Mouse (Mus musculus) cerebellum, adult (tissue): Measurements from ENCODE around the gene Epb41.

ENCODE experiments used
- ATAC-seq: cut with Nextera tagmentation; 2 replicates; pipeline ENCODE4 v1.9.2; 2017; ENCODE audit warnings: mild to moderate bottlenecking, moderate library complexity, mixed read lengths; ENCODE audit not compliant: insufficient number of reproducible peaks, low FRiP score, low TSS enrichment

Gene Epb41

DNA sequence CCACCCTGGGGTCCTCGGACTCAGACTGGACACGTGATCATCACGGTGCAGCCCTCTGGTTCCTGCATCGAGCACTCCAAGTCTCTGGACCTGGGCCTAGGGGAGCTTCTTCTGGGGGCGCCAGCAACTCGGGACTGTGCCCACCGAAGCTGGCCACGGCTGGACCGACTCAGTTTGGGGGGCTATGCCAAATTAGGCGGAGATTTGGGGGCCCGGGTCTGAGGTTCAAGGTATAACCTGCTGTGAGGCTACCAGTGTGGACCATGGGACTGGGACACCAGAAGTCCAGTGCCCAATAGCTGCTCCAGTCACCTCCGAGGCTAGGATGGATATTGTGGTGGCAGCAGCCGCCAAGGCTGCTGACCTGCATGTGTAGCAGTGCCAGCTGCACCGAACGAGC lies 152.7 kb downstream of the Epb41 start:
- ATAC-seq: no peak

DNA sequence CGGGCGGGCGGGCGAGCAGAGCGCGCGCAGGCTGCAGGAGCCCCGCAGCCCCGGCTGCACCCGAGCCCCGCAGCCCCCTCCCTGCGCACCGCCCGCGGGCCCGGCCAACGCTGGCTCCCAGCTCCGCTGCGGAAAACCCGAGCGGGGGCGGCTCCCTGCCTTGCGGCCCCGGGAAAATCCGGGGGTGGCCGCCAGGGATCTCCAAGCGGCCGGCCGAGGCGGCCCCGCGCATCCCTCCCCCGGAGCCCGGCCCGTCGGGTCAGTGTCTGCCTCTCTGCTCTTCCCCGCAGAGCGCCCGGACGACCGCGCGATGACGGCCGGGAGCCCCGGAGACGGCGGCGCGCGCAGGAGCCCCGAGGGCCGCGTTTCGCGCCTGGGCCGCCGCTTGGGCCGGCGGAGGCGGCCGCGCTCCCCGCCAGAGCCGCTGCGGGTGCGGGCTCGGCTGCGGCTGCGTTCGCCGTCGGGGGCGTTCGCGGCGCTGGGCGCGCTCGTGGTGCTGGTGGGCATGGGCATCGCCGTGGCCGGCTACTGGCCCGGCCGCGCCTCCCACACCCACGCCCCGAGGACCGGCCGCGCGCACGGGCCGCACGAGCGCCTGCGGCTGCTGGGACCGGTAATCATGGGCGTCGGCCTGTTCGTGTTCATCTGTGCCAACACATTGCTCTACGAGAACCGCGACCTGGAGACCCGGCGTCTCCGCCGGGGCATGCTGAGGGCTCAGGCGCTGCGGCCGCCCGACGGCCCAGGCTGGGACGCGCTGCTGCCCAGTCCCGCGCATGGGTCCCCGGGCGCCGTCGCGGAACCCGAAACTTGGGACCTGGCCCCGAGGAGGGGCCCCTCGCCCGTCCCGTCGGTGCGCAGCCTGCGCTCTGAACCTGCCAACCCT lies 153.4 kb downstream of the Epb41 start, which contains the start of gene Tmem200b:
Tmem200b (plus strand) TSS at position 311 of the 886 bp plus-strand sequence.
- no peak for ATAC-seq

DNA sequence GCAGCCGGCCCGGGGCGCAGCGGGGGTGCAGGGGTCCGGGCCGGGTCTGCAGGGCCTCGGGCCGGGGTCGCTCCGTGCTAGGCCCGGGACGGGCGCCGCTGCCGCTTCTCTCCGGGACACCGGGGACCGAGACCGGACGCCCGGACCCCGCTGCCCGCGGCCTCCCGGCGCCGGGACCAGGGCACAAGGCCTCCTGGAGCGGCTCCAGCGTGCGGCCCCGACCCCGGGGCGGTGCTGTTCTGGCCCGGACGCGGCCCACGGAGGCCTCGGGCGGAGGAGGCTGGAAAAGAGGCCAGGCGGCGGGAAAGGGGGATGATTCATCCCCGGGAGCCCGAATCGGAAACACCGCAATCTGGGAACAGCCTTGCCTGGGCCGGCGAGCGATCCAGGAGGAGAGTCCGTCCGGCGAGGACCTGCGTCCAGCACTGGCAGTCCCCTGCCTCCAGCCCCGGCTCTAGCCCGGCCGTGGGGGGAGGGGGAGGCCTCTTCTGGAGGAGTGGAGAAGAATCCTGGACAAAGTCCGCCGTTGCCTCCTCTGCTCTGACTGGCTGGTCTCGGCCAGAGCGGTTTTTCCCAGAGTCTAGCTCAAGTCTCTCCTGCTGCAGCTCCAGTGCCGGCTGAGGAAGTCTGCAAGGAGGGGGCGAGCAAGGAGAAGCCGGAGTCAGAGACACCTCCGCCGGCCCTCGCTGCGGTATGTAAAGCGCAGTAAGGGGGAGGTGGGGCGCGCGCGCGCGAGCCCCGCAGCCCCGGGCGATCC lies 154.3 kb downstream of the Epb41 start:
- ATAC-seq: no peak

DNA sequence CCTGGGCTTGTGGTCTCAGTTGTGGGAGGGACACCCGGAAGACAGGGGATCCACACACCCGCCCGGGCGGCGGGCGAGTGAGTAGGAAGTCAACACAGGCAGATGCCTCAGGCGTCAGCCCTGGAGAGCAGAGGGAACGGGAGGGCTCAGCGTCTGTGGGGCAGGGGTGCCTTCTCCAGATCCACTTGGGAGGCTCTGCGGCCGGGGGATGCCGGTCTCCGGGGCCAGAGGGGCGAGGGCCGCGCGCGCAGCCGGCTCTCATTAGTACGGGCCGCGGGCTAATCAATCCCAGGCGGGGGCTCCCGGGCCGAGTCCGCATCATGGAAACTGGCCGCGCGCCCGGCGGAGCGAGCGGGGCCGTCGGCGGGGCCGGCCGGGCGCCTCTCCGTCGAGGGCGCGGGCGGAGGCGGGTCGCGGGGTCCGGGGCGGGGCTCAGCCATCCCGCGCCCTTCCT lies 155.0 kb downstream of the Epb41 start:
- no peak for ATAC-seq

DNA sequence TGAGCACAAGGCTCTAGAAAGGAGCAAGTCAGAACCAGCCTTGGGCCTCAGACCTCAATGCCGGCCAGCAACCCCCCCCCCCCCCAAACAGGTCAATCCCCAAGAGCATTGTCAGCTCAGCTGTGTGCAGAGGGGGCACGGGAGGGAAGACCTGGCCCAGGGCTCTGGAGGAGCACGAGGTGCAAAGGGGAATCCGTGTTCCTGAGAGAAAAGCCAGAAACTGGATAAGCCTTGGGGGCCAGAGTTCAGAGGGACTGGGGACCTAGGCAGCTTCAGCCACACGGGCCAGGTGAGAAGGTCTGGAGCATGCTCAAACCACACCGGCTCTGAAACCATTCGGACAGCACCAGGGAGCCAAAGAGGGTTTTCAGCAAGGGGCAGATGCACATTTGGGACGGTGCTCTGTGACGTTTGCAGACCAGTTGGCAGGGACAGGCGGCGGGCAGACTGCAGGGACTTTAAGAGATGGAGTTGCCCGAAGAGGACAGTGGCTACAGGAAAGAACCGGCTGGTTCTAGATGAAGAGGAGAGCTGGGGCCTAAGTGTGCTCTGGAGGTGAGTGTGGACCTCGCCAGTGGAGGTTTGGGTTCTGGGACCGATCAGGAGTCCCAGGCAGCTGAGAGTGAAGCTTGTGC lies 155.5 kb downstream of the Epb41 start:
- ATAC-seq: no peak

DNA sequence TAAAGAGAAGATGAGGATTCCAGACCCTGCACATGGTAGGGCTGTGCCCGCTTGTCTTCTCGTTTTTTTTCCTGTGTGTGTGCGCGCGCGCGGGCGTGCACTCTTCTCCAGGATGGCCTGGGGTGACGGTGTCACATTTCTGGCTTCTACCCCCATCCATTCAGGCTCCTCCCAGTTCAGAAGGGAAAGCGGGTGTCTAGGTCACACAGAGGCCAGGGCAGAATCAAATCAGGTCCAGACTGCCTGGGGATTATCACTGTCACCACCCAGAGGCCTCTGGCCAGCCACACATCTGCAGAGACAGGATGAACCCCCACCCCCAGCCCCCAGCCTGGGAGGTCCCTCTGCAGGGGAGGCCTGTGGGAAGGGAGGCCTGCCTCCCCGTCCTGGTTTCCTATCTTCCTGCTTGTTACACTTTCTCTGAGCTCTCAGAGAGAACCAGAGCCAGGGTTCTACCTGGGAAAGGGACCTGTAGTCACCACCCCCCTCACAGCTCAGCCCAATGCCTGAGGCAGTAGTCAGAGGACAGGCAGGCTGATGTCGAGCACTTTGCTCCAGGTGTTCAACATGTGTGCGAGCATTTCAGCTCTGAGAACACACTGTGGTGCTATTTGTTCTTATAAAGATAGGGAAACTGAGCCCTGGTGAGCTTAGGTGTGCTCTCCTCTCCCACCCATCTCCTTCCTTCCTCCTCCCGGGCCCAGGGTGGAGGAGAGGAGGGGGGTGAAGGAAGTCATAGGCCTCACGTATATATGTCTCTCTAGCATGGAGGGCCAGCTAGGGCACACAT lies 156.2 kb downstream of the Epb41 start:
- no peak for ATAC-seq

DNA sequence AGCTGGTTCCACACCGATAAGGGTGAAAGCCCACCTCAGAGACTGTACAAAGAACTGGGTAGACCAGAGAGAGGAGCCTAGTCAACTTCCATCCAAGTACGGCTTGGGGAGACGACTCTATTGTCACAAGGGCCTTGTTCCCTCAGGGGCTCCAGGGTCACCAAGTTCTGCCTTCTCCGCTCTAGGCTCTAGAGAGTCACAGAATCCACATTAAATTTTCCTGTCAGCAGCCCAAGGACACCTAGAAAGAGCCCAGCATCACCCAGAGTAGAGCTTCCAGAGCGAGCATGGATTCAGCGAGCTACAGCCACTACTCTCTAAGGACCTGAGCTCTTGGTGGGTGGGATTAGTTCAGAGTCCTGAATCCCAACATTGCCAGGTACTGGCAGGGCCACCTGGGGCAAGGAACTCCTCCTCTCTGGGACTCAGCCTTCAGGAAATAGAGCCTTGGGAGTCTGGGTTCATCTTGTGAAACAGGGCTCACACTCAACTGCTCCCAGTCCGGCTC lies 157.0 kb downstream of the Epb41 start:
- ATAC-seq: no peak

DNA sequence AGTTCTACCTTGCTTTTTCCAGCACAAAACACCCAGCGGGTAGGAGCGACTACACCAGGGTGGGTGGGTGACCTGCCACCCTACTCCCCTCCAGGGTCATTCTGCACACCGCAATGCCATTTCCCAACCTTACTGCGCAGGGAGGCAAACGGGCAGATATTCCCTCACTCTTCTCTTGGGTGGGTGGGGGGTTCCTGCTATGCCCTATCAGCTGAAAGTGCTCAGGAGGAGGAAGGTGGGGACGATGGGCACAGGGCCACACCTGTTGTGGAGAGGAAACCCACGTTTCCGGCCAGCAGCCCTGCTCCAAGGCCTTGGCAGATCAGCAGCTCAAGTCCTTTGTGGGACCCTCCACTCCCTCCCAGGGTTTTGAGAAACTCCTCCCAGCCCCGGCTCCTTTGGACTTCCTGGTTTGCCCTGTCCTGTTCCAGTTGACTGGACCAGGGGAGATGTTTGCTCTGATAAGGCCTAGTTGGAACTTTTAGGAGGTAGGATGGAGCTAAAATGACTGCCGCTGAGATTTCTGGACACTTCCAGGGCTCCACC lies 158.0 kb downstream of the Epb41 start:
- ATAC-seq: no peak

DNA sequence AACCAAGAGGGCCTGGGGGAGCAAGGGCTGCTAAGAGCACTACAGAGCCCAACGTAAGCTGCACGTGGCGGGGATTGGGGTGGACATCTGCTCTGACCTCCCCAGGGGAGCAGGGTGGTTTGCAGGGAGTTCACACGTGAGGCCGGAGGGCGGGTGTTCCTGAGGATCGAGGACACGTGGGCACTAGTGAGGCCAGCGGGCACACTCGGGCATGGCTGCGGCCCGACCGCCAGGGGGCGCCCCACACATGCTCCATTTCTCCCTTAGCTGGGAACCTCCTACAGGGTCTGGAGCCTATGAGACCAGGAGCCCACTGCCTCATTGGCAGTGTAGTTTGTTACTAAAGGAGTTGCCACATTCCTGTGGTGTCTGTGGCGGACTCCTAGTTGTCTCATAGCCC lies 158.7 kb downstream of the Epb41 start:
- no peak for ATAC-seq

DNA sequence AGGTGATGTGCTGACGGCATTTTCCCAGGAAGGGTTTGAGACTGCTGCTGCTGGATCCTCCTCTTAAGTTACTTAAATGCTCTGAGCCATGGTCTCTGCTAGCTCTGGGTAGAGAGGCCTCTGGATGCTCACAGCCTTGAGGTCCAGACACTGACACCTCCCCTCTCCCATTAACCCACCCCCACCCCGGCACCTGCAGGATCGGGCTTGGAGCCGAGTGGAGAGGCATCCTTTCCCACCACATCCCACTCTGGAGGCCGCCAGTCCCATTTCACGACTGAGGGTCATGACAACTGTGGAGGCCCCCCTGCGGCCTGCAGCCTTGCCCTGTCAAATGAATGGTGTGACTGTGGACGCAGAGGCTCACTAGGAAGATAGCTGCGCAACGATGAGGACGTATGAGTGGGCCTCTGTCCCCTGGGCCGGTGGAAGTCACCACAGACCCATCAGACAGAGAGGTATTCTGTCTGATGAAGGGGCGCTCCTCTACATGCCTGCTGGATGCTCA lies 159.2 kb downstream of the Epb41 start:
- no peak for ATAC-seq

DNA sequence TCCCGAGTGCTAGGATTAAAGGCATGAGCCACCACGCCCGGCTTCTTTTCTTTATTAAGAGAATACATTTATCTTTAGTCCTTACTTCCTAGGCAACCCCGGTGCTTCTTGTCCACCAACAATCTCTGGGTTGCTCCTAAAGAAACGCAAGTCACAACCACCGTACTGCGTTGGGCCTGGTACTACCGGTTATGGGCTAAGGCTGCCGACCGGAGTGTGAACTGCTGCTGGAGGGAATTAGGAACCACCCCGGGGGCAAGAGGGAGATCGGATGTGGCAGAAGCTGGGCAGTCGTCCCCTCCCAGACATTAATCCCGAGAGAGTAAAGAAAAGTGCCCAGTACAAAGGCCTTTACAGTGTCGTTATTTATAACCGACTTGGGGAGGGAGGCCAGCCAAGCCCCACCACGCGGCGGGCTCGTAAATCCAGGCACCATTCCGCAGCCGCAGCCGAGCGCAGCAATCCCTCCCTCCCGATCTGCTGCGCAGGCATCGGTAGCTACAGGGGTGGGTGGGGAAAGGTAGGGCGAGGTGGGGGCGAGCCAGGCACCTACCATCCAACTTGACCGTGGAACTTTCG lies 160.1 kb downstream of the Epb41 start:
- no peak for ATAC-seq

DNA sequence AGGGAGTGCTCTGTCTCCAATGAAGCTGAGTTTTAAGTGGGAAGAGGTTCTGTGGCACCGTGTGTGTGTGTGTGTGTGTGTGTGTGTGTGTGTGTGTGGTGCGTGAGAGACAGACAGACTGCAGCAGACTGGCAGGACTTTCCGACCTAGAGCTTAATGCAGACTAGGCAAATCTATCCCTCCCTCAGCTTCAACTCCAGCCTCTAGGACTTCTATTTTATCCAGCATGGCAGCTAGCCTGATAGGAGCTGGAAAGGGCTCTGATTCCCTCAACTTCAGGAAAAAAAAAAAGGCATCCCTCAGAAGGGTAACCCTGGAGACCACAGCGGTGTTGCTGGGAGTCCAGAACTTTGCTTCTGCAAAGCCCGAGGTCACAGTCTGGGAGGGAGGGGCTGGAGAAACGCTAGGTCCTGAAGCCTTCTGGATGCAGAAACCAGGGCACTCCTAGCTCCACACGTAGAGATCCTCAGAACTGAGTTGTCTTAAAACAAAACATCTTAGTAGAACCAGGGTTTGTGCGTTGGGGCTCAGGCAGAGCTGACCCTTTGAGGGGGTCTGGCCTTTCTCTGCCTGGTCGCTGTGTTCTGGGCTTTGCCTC lies 161.0 kb downstream of the Epb41 start:
- no peak for ATAC-seq

DNA sequence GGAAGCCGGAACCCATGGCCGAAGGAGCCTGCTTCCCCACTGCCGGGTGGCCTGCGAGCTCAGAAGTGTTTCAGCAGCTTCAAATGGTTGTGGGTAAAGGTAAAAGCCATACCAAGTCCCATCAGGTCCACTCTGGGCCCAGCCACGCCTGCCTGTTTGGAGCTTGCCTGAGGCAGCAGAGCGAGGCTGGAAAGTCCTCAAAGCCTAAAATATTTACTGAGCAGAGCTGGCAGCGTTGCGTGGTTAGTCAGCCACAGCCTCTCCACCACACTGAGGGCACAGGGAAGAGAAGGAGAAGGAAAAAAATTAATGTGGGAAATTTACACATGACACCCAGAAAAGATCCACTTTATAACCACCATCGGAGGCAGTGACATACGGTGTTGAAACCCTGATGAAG lies 161.6 kb downstream of the Epb41 start:
- no peak for ATAC-seq

DNA sequence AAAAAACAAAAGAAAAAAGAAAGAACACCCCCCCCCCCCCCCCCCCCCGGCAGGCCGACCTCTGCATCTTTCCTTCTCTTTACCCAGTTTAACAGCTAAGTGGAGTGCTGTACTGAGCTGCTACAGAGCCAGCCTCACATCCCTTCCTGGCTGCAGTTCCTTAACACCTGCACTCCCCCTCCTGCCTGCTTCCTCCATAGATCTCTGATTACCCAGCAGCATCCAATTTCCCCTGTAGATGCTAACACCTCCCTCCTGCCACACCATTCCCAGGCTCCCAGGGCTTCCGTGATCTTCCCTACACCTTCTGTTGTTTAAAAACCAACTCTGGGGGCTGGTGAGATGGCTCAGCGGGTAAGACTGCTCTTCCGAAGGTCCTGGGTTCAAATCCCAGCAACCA lies 163.6 kb downstream of the Epb41 start:
- no peak for ATAC-seq

DNA sequence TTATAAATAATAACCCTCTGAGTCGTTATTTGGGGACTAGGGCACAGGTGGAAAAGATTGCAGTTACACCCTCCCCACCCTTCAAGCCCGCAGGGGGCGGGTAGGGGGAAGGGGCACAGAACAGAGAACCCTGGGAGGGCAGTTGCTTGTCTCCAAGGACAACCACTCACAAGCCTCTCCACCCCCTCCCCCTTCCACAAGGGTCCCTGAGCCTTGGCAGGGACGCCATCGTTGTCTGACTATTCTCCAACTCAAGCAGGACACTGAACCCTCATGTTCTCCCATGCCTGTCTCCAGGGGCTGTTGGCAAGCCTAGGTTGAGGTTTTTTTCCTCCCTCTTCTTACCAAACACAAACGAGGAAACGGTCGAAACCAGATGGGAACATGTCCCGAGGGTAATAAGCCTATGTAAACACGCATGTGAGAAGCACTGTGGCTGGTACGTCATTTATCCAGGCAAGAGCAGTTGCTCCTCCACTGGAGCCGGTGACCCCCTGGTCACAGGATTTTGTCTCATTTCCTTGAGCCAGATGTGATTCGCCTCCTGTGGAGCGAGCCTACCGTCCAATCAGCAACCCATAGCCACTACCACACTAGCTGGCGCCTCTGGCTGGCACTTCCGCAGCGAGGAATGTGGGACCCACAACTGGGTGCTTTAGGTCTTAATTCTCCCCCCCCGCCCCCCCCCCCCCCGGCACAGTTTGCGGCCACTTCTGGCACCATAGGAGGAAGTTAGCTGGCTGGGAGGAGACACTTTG lies 164.7 kb downstream of the Epb41 start:
- ATAC-seq: no peak

DNA sequence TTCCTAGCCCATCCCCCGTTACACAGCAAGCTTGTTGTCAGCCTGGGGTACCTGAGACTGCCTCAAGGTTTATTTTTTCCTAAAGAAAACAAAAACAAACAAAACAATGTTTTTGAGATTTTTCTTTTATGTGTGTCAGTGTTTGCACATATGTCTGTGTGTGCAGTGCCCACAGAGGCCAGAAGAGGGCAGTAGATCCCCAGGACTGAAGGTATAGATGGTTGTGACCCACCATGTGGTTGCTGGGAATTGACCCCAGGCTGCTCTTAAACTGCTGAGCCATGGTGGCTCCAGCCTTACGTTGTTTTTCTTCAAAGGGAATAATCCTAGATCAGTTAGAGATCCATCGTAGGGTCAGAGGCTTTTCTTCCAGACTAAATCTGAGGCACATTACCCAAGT lies 167.2 kb downstream of the Epb41 start:
- ATAC-seq: no peak

DNA sequence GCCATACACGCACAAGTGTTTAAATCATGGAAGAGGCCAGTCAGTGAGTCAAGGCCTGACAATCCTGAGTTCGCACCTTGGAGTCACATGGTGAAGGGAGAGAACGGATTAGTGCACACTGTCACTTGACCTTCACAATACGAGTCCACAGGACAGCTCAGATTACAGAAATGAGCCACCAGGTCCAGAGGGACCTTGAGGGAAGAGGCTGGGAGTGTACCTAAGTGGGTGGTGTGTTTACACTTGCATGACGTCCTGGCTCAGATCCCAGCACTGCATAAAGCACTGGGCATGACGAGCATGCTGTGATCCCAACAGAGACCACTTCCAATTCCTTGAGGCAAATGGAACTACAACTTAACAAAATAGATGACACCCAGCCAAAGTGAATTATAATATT lies 168.7 kb downstream of the Epb41 start:
- no peak for ATAC-seq

DNA sequence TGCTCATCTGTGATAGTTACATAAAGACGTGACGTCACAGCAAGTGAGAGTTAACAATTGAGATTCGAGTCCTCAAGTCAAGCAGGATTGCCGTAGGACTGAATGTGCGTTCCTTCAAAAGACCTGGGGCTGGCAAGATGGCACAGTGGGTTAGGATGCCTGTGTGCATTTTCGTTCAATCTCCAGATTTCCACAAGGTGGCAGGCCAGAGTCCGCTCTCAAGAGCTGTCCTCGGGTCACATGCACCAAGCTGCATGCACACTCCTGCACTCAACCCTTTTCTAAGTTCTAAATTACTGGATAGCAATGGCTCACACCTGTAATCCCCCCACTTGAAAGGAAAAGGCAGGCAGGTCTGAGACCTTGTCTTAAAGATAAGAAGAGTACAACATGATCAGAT lies 170.6 kb downstream of the Epb41 start:
- ATAC-seq: no peak
